Mouse (Mus musculus) liver, embryonic 16.5 days (tissue): ENCODE results near the gene Carmil2. TPM values are rescaled to one million over a fixed set of nuclear protein-coding genes. Genes with fewer than 3 reads are reported as not detected.

Experiments used
- ATAC-seq: fragments of 200-750 bp; cut with Nextera tagmentation; 2 replicates; pipeline ENCODE4 v1.8.0; 2017; ENCODE audit warnings: low read depth, mild to moderate bottlenecking, moderate number of reproducible peaks, moderate library complexity
- H3K27ac ChIP-seq: fragments of 300-500 bp; sonication (generic); 2 replicates; pipeline ENCODE4 v1.5.1; 2014; ENCODE audit warnings: mild to moderate bottlenecking, low read length
- H3K27me3 ChIP-seq: fragments of 300-500 bp; sonication (generic); 2 replicates; pipeline ENCODE4 v1.6.1; 2014; ENCODE audit warnings: low read depth, low read length, mixed read lengths; ENCODE audit not compliant: control insufficient read depth, insufficient read depth
- H3K36me3 ChIP-seq: fragments of 300-500 bp; sonication (generic); 2 replicates; pipeline ENCODE4 v1.6.1; 2014; ENCODE audit warnings: mild to moderate bottlenecking; ENCODE audit not compliant: control insufficient read depth, insufficient read depth
- H3K4me1 ChIP-seq: fragments of 300-500 bp; sonication (generic); 2 replicates; pipeline ENCODE4 v1.6.1; 2014; ENCODE audit warnings: low read depth, low read length, mixed read lengths; ENCODE audit not compliant: control insufficient read depth
- H3K4me2 ChIP-seq: fragments of 300-500 bp; sonication (generic); 2 replicates; pipeline ENCODE4 v1.6.1; 2014; ENCODE audit warnings: low read depth, low read length, mixed read lengths
- H3K4me3 ChIP-seq: fragments of 300-500 bp; sonication (generic); 2 replicates; pipeline ENCODE4 v1.5.1; 2014; ENCODE audit warnings: low read depth, mild to moderate bottlenecking, low read length
- H3K9ac ChIP-seq: fragments of 300-500 bp; sonication (generic); 2 replicates; pipeline ENCODE4 v1.6.1; 2014; ENCODE audit warnings: low read depth, low read length
- H3K9me3 ChIP-seq: fragments of 300-500 bp; sonication (generic); replicated peaks from 2 replicates; pipeline ENCODE4 v1.6.1; 2016; ENCODE audit warnings: low read length; ENCODE audit not compliant: control insufficient read depth
- WGBS: fragments of 180-500 bp; shearing (Covaris S2); extraction: QIAGEN DNeasy Blood & Tissue Kit; methylation state at CpG from one replicate; pipeline ENCODE4 v1.1.7; 2014; ENCODE audit not compliant: insufficient replicate concordance; 5-methylcytosine and 5-hydroxymethylcytosine counted together
- polyA plus RNA-seq: library from polyadenylated mRNA; unstranded; fragments of >200 nt; fragmentation: Nextera tagmentation; extraction: Ambion mirVana; gene quantifications from 2 replicates; pipeline ENCODE4 v1.2.1, GENCODE M21; 2015

Carmil2 gene
- polyA plus RNA-seq, 1 experiment from 2014 or later = 0.33 TPM

DNA sequence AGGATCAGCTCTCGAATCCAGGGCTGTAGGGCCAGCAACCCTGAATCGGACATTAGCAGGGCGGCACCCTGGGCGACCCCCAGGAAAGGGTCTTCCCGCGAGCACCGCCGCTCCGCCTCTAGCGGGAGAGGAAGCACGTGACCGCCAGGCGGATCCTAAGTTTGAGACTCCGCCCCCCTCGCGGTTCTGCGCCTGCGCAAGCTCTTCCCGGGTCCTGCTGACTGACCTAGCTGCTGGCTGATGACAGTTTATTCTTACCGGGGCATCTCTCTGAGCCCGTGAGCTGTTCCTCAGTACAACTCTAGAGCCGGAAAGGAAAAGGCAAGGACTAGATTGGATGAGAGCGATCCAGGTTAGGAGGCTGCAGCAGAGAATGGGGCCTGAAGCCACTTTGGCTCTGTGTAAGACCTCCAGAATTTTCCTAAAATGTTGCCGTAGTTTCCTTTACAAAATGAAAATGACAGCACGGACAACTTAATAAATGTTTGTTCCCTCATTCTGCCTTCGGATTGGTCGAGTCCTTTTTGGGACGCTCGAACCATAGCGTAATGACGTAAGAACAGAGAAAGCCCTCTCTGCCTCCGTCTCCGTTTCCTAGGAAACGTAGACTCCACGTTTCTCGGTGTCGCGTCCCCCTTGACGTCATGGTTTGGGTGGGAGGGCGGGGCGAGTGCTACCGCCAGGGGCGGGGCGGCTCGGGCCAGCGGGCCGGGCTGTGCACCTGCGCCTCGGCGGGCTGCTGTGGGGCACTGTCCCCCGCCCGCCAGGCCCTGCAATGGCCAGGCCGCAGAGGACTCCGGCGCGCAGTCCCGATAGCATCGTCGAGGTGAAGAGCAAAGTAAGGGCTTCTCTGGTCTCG is 15.1 kb downstream of the Carmil2 start, which contains the start of the genes Acd and Pard6a:
Gene Acd (minus strand): TSS at position 137 of the 859 bp plus-strand sequence.
Gene Pard6a (plus strand): TSS at position 183 of the 859 bp plus-strand sequence.
- peak within 1 kb of the TSS; percentile 84 for H3K4me3 ChIP-seq
- ATAC-seq = peak; percentile 83
- H3K27ac ChIP-seq = peak within 1 kb of the TSS; percentile 95
- WGBS = under 1% methylated on average over 60 of the region's 60 CpGs
- peaks cover 20% of the 10 kb centered on the region for H3K4me1 ChIP-seq
- peak within 1 kb of the TSS; percentile 80 for H3K9ac ChIP-seq
- peaks cover 12% of the 10 kb centered on the region; the same call in 1 of the 2 replicates for H3K36me3 ChIP-seq
- peak within 1 kb of the TSS; percentile 99 for H3K4me2 ChIP-seq
- H3K9me3 ChIP-seq = no peaks in the 10 kb centered on the region
- H3K27me3 ChIP-seq = no peaks in the 10 kb centered on the region

DNA sequence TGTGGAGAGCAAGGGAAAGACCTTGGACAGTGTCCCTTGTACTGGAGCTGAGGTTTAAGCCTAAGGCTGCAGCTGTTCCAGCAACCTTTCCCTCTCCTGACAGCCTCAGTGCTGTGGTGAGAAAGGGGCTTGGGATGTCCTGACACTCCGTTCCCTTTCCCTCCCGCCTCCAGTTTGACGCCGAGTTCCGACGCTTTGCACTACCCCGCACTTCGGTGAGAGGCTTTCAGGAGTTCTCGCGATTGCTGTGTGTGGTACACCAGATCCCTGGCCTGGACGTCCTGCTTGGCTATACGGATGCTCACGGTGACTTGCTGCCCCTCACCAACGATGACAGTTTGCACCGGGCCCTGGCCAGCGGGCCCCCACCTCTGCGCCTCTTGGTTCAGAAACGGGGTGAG is 15.9 kb downstream of the Carmil2 start:
- Histone ChIP-seq H3K27ac (no peak overlapping the region), H3K27me3 (no peaks in the 10 kb centered on the region), H3K4me3 (peak overlapping the region; percentile 84), H3K9me3 (no peaks in the 10 kb centered on the region), H3K4me1 (peaks cover 28% of the 10 kb centered on the region), H3K4me2 (peak overlapping the region; percentile 99), H3K36me3 (peaks cover 10% of the 10 kb centered on the region; the same call in 1 of the 2 replicates), H3K9ac (peak overlapping the region; percentile 58)
- WGBS = 66% methylated on average over 18 of the region's 18 CpGs
- no peak for ATAC-seq

DNA sequence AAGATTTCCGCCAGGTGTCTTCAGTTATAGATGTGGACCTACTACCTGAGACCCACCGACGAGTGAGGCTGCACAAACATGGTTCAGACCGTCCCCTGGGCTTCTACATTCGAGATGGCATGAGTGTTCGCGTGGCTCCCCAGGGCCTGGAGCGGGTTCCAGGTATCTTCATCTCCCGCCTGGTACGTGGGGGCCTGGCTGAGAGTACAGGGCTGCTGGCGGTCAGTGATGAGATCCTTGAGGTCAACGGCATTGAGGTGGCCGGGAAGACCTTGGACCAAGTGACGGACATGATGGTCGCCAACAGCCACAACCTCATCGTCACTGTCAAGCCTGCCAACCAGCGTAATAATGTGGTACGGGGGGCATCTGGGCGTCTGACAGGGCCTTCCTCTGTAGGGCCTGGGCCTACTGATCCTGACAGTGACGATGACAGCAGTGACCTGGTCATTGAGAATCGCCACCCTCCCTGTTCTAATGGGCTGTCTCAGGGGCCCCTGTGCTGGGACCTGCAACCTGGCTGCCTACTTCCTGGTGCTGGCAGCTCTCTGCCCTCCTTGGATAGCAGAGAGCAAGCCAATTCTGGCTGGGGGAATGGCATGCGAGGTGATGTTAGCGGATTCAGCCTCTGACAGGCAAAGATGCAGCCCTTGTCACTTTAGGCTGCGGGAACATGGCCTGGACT is 16.8 kb downstream of the Carmil2 start:
- 85% methylated on average over 24 of the region's 24 CpGs for WGBS
- no peak overlapping the region for H3K4me3 ChIP-seq
- H3K27ac ChIP-seq = no peak overlapping the region
- H3K27me3 ChIP-seq = no peaks in the 10 kb centered on the region
- H3K9ac ChIP-seq = no peak overlapping the region
- ATAC-seq = no peak
- H3K4me1 ChIP-seq = peaks cover 36% of the 10 kb centered on the region
- H3K36me3 ChIP-seq = peaks cover 6% of the 10 kb centered on the region; the same call in 1 of the 2 replicates
- H3K9me3 ChIP-seq = no peaks in the 10 kb centered on the region
- no peak overlapping the region for H3K4me2 ChIP-seq

DNA sequence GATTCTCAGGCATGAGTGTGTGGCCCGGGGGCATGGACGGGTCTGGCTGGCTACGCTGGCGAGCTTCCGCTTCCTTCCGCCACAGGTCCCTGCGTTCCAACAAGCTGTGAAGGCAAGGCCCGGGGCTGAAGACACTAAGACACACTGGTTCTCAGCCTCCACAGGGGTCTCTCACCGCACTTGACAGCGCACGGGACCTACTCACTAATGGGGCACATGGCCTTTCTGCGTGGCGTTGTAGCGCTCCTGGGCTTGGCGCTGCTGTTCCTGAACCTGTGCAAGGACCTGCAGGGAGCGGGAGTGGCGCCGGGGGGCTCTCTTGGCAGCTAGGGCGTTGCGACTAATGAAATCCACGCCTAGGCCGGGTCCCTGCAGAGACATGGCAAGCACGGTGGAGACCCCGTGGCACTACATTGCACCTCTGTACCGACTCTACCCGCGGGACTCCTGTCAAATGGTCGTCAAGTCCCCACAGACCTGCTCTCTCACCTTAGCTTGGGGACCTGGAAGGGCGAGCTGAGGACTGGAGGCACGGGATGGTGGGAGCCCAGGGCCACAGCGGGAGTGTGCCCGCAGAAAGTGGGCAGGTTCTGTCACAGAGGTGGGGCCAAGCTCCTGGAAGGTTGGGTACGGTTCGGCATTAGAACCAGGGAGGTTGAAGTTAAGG is 18.2 kb downstream of the Carmil2 start:
- H3K4me3 ChIP-seq = no peak overlapping the region
- H3K9me3 ChIP-seq = no peaks in the 10 kb centered on the region
- no peaks in the 10 kb centered on the region for H3K27me3 ChIP-seq
- WGBS = 86% methylated on average over 34 of the region's 34 CpGs
- no peaks in the 10 kb centered on the region for H3K36me3 ChIP-seq
- no peak overlapping the region for H3K27ac ChIP-seq
- H3K9ac ChIP-seq = no peak overlapping the region
- no peak overlapping the region for H3K4me2 ChIP-seq
- peaks cover 38% of the 10 kb centered on the region for H3K4me1 ChIP-seq
- no peak for ATAC-seq

DNA sequence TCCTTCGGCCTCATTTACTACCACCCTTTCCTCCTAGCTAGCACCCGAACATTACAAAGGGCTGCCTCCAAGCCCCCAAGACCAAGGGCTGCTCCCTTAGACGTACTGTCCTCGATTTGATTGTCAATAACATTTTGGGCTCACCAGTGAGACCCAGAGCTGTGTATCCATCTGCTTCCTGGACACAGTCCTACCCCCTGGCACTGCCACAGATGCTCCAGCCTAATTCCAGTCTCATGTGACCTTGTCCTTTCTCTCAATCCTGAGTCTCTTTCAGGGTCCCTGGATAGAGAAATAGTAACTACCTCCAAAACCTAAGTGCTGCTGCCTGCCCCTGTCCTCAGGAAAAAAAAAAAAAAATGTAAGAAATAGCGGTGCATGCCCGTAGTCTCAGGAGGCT is 18.9 kb downstream of the Carmil2 start:
- no peak overlapping the region for H3K4me2 ChIP-seq
- no peak for ATAC-seq
- no peaks in the 10 kb centered on the region for H3K36me3 ChIP-seq
- WGBS = 75% methylated on average over 6 of the region's 6 CpGs
- no peak overlapping the region for H3K27ac ChIP-seq
- no peaks in the 10 kb centered on the region for H3K27me3 ChIP-seq
- H3K9ac ChIP-seq = no peak overlapping the region
- H3K4me1 ChIP-seq = peaks cover 36% of the 10 kb centered on the region
- no peak overlapping the region for H3K4me3 ChIP-seq
- no peaks in the 10 kb centered on the region for H3K9me3 ChIP-seq

DNA sequence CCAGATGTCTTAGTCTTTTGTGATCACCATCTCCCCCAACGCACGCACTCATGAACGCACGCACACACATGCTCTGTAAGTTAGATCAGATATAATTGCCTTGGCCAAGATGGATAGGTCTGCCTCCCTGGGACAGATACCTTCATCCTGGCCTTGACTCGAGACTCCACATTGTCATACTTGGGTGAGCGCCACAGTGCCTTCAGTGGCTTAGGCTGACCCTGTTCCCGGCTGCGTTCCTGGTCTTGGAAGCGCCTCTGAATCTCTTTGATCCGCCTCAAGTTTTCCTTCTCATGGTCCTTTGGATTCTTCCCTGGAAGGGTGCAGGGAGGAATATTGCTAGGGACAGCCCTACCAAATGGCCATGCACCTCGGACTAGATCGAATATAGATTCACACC is 20.4 kb downstream of the Carmil2 start:
- Histone ChIP-seq H3K36me3 (no peaks in the 10 kb centered on the region), H3K27ac (no peak overlapping the region), H3K4me3 (no peak overlapping the region), H3K4me2 (no peak overlapping the region), H3K4me1 (peaks cover 28% of the 10 kb centered on the region), H3K9me3 (no peaks in the 10 kb centered on the region), H3K27me3 (no peaks in the 10 kb centered on the region), H3K9ac (no peak overlapping the region)
- ATAC-seq = no peak
- 74% methylated on average over 12 of the region's 12 CpGs for WGBS

DNA sequence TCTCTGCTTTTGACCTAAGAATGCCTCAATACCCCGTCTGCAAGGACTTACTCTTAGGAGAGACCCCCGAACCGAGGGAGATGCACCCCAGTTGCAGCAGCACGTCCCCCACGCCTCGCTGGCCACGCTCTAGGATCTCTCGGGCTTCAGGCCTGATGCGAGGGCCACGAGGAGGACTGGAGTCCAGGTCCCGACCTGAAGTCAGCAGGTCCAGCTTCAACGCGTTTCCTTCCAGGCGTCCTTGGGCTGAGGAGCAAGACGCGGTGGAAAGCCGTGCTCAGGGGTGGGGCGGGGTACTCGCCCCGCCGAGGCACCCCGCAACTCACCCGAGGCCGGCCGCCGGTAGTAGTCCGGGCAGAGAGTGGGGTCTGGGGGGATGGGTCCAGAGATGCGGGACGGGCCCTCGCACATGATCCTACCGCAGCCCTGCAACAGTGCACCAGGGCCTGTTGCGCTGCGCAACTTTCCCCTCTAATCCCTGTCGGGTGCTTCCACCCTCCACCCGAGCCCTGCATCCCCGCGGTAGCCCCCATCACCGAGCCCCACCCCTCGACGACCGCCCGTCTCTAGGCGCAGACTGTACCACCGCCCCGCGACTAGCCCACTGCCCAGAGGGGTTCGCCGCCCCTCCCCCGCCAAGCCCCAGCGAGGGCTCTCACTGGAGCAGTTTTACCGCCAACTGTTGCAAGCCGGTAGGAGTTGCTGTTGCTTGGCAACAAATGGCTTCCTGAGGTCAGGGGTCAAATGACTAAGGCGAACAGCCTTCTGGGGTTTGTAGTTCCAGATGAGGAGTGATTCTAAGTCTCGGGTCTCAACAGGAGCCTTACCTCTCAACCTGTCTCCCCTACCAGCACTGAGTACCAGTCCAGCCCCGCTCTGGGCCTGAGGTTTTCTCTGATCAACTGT is 21.7 kb downstream of the Carmil2 start, which contains the start of the genes 4933405L10Rik and Enkd1:
Gene 4933405L10Rik (plus strand): TSS at position 158 of the 906 bp plus-strand sequence.
Gene Enkd1 (minus strand): TSS at position 713 of the 906 bp plus-strand sequence.
- Histone ChIP-seq H3K9me3 (no peaks in the 10 kb centered on the region), H3K4me3 (peak within 1 kb of the TSS; percentile 82), H3K4me1 (peaks cover 20% of the 10 kb centered on the region), H3K36me3 (no peaks in the 10 kb centered on the region), H3K9ac (peak within 1 kb of the TSS; percentile 60), H3K4me2 (peak within 1 kb of the TSS; percentile 94), H3K27me3 (no peaks in the 10 kb centered on the region), H3K27ac (no peak within 1 kb of the TSS)
- ATAC-seq = peak; percentile 71
- under 1% methylated on average over 55 of the region's 55 CpGs for WGBS

DNA sequence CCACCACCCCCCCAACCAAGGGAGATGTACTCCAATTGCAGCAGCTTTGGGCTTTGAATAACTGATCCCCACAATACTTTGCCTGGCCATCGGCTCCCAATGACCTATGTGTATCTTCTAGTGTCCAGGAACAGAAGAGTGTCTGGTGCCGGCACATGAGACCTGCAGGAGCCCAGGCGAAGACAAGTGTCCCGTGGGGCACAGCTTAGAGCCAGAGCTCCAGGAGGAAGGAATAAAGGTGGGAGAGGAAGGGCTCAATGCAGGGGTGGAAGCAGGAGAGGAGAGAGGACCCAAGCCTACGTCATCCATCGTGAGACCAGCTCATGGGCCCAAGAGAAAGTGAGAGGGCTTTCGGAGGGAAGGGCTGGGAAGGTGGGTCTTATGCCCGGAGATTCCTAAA is 22.6 kb downstream of the Carmil2 start:
- WGBS = 75% methylated on average over 8 of the region's 8 CpGs
- no peaks in the 10 kb centered on the region for H3K36me3 ChIP-seq
- no peaks in the 10 kb centered on the region for H3K27me3 ChIP-seq

More for the DNA sequence above, 22.6 kb downstream of the Carmil2 start:
- H3K9me3 ChIP-seq = no peaks in the 10 kb centered on the region
- H3K27ac ChIP-seq = no peak overlapping the region
- H3K4me1 ChIP-seq = peaks cover 20% of the 10 kb centered on the region
- no peak overlapping the region for H3K4me2 ChIP-seq
- H3K9ac ChIP-seq = no peak overlapping the region
- H3K4me3 ChIP-seq = no peak overlapping the region
- no peak for ATAC-seq
